Mouse (Mus musculus): ENCODE measurements around the gene Gm8068. TPM values are rescaled to one million over a fixed set of nuclear protein-coding genes. Genes with fewer than 3 reads are reported as not detected.
"Not testable (repeated sequence)": the region's sequence is repeated elsewhere in the genome, so short reads cannot be mapped to it uniquely, and the experiment has no call there.

Gm8068 gene
- not detected in 2 replicates for polyA plus RNA-seq (2012; rRNA removed)

GRCm38 (mm10) chr14:41701785-41702184 is at the start of gene Gm8068:
Gm8068 (minus strand) TSS chr14:41701885.
- DNase-seq (ENCODE audit: low read depth): not testable (repeated sequence)

- not testable (repeated sequence) for DNase-seq (ENCODE audit: low read depth)
These were observed 48.8 kb upstream of the Gm8068 start, which contains the start of gene Gm7929 for GRCm38 (mm10) chr14:41750514-41750913. Gm7929 (minus strand) TSS chr14:41750614.

GRCm38 (mm10) chr14:41723437-41723836 is 21.8 kb upstream of the Gm8068 start:
- DNase-seq (ENCODE audit: low read depth): not testable (repeated sequence)

GRCm38 (mm10) chr14:41717180-41717579 is 15.5 kb upstream of the Gm8068 start:
- DNase-seq (ENCODE audit: low read depth): not testable (repeated sequence)

GRCm38 (mm10) chr14:41648176-41648575 is 53.5 kb downstream of the Gm8068 start:
- DNase-seq (ENCODE audit: low read depth): not testable (repeated sequence)

Other genes starting within 250 kb of the Gm8068 start
- gene Gm7954, start 248.4 kb downstream of the Gm8068 start, polyA plus RNA-seq (2012; rRNA removed): not detected in 2 replicates
- not detected in 2 replicates for gene Gm3486, start 212.4 kb downstream of the Gm8068 start, polyA plus RNA-seq (2012; rRNA removed)
- gene Gm7970, start 146.3 kb downstream of the Gm8068 start, polyA plus RNA-seq (2012; rRNA removed): not detected in 2 replicates
- gene 1700049E17Rik2, start 128.7 kb downstream of the Gm8068 start, polyA plus RNA-seq (2012; rRNA removed): not detected in 2 replicates
- gene Gm3072, start 77.3 kb downstream of the Gm8068 start, polyA plus RNA-seq (2012; rRNA removed): not detected in 2 replicates
- not detected in 2 replicates for gene Gm3676, start 55.4 kb downstream of the Gm8068 start, polyA plus RNA-seq (2012; rRNA removed)
- not detected in 2 replicates for gene Gm7929, start 48.7 kb upstream of the Gm8068 start, polyA plus RNA-seq (2012; rRNA removed)
- not detected in 2 replicates for gene Gm47189, start 70.6 kb upstream of the Gm8068 start, polyA plus RNA-seq (2012; rRNA removed)
- not detected in 2 replicates for gene Gm7980, start 205.4 kb upstream of the Gm8068 start, polyA plus RNA-seq (2012; rRNA removed)
- not detected in 2 replicates for gene 1700049E17Rik1, start 223.1 kb upstream of the Gm8068 start, polyA plus RNA-seq (2012; rRNA removed)
- gene 1700024B05Rik, start 242.1 kb upstream of the Gm8068 start, polyA plus RNA-seq (2012; rRNA removed): not detected in 2 replicates

All from brain, embryonic 14.5 days (tissue).